Mouse (Mus musculus) liver, embryonic 15.5 days (tissue): ENCODE results near the gene Rasl11b. TPM values are rescaled to one million over a fixed set of nuclear protein-coding genes. Genes with fewer than 3 reads are reported as not detected.

Source experiments
- ATAC-seq: fragments of 200-750 bp; cut with Nextera tagmentation; 2 replicates; pipeline ENCODE4 v1.8.0; 2017; ENCODE audit warnings: moderate number of reproducible peaks, mild to moderate bottlenecking, moderate library complexity; ENCODE audit not compliant: insufficient read depth
- H3K27ac ChIP-seq: fragments of 300-500 bp; sonication (generic); replicated peaks from 2 replicates; pipeline ENCODE4 v1.5.1; 2015; ENCODE audit warnings: mild to moderate bottlenecking, inconsistent platforms
- H3K27me3 ChIP-seq: fragments of 300-500 bp; sonication (generic); 2 replicates; pipeline ENCODE4 v1.6.1; 2015; ENCODE audit warnings: mild to moderate bottlenecking, inconsistent platforms
- H3K36me3 ChIP-seq: fragments of 300-500 bp; sonication (generic); replicated peaks from 2 replicates; pipeline ENCODE4 v1.6.1; 2015; ENCODE audit warnings: moderate library complexity, mild to moderate bottlenecking, inconsistent platforms
- H3K4me1 ChIP-seq: fragments of 300-500 bp; sonication (generic); replicated peaks from 2 replicates; pipeline ENCODE4 v1.6.1; 2015; ENCODE audit warnings: inconsistent platforms
- H3K4me2 ChIP-seq: fragments of 300-500 bp; sonication (generic); 2 replicates; pipeline ENCODE4 v1.6.1; 2015; ENCODE audit warnings: moderate library complexity, mild to moderate bottlenecking, inconsistent platforms
- H3K4me3 ChIP-seq: fragments of 300-500 bp; sonication (generic); replicated peaks from 2 replicates; pipeline ENCODE4 v1.5.1; 2015; ENCODE audit warnings: mild to moderate bottlenecking, inconsistent platforms
- H3K9ac ChIP-seq: fragments of 300-500 bp; sonication (generic); 2 replicates; pipeline ENCODE4 v1.6.1; 2015; ENCODE audit warnings: moderate library complexity, mild to moderate bottlenecking, inconsistent platforms
- H3K9me3 ChIP-seq: fragments of 300-500 bp; sonication (generic); replicated peaks from 2 replicates; pipeline ENCODE4 v1.6.1; 2016; ENCODE audit warnings: inconsistent platforms
- WGBS: fragments of 180-500 bp; shearing (Covaris S2); methylation state at CpG from one replicate; pipeline ENCODE4 v1.1.7; 2015; ENCODE audit warnings: mixed read lengths; ENCODE audit not compliant: insufficient replicate concordance; 5-methylcytosine and 5-hydroxymethylcytosine counted together
- polyA plus RNA-seq: library from polyadenylated mRNA; unstranded; fragments of >200 nt; fragmentation: Nextera tagmentation; extraction: Ambion mirVana; gene quantifications from 2 replicates; pipeline ENCODE4 v1.2.1, GENCODE M21; 2015

Rasl11b gene
- polyA plus RNA-seq, 1 experiment from 2014 or later = 4.3 TPM

DNA sequence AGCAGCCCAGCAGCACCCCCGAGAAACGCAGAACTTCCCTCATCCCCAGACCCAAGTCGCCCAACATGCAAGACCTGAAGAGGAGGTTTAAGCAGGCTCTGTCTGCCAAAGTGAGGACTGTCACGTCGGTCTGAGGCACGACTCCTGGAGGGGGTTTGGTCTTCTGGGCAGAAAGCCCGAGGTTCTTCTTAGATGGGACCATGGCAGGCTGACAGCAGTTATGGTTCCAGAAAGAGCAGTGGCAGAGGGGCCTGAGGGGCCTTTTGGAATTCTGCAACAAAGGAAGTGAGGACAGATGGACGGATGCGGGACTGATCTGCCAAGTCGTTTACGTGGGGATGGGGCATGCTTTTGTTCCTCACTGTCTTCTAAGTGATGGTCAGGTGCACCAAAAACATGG is 3.4 kb downstream of the Rasl11b start:
- H3K9ac ChIP-seq = no peak overlapping the region
- WGBS = 76% methylated on average over 11 of the region's 11 CpGs
- H3K36me3 ChIP-seq = peaks cover 8% of the 10 kb centered on the region; the same call in 1 of the 2 replicates
- ATAC-seq = no peak
- no peaks in the 10 kb centered on the region for H3K9me3 ChIP-seq
- H3K4me1 ChIP-seq = peaks cover 25% of the 10 kb centered on the region
- no peak overlapping the region for H3K4me3 ChIP-seq
- H3K4me2 ChIP-seq = no peak overlapping the region
- peaks cover 39% of the 10 kb centered on the region for H3K27me3 ChIP-seq
- no peak overlapping the region for H3K27ac ChIP-seq

DNA sequence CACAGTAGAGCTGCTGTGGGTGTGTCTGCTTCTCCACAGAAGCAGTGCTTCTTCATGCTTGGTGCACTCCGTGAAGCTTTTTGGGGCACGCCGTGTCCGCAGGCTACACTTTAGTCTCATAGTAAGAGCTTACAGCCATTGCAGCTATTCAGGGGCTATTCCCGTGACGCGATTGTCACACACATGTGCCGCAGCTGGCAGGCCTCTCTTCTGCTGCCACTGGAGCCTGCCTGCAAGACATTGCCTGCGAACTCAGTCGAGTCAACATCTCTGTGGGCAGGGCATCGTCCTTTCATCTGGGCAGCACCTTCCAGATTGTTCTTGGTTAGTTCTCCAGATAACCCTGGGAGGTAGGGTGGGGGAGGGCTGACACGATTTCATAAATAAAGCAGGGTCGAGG is 4.7 kb downstream of the Rasl11b start:
- ATAC-seq = no peak
- 74% methylated on average over 13 of the region's 13 CpGs for WGBS
- Histone ChIP-seq H3K9ac (no peak overlapping the region), H3K27ac (no peak overlapping the region), H3K27me3 (peaks cover 26% of the 10 kb centered on the region), H3K4me2 (no peak overlapping the region), H3K4me3 (no peak overlapping the region), H3K9me3 (no peaks in the 10 kb centered on the region), H3K4me1 (peaks cover 11% of the 10 kb centered on the region), H3K36me3 (peaks cover 8% of the 10 kb centered on the region; the same call in 1 of the 2 replicates)

DNA sequence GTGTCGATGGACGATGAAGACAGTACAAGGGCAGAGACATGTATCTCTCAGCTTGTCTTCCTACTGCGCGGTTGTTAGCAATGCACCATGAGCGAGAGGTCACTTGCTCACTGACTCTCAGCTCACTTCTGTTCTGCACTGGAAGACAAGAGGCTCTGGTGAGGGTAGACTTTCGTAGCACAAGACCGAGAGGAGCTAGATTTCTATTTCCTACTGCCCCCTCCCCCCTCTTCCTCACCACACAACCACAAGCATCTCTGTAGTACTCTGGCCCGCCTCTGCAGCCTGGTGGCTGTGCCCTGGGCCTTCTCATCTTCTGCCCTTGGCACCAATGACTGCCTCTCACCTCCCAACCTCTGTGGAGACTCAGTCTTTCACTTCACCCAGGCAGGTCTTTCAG is 5.4 kb downstream of the Rasl11b start:
- H3K4me2 ChIP-seq = no peak overlapping the region
- H3K27ac ChIP-seq = no peak overlapping the region
- no peak overlapping the region for H3K4me3 ChIP-seq
- WGBS = 50% methylated on average over 8 of the region's 8 CpGs
- peaks cover 8% of the 10 kb centered on the region; the same call in 1 of the 2 replicates for H3K36me3 ChIP-seq
- H3K4me1 ChIP-seq = peaks cover 4% of the 10 kb centered on the region; the same call in 1 of the 2 replicates
- no peak for ATAC-seq
- H3K9ac ChIP-seq = no peak overlapping the region
- H3K27me3 ChIP-seq = peaks cover 19% of the 10 kb centered on the region
- no peaks in the 10 kb centered on the region for H3K9me3 ChIP-seq

DNA sequence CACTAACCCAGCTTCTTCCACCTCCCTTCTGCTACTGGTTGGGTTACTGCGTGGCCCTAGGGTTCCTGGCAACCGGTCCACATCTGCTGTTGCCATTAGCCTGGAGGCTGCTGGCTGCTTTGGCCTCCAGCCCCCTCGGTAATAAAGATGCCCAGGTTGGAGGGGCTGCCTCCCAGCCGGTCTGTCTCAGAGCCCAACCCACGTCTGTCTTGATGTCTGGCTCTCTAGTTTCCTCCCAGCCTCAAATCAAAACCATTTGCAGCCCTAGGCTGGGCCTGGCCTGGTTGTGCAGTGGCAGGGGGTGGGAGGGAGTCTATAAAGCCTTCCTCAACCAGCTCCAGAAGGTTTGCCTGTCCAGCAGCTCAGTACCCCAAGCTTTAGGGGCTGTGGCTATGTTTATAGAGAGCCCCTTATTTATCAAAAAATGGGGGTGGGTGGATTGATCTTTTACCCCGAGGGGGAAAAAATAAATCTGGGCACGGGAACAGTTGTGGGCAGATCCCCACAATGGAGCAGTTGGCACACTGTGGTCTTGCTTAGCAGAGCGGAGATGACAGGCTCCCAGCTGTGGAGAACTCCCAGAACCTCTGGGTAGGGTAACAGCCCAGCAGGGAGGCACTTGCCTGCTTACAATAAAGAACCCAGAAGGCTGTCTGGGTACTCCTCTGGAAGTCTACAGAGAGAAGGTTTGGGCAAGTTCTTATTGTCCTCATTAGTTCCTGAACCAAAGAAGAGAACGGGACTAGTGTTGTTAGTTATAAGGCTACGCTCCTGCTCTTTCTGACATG is 6.7 kb downstream of the Rasl11b start:
- Histone ChIP-seq H3K9me3 (no peaks in the 10 kb centered on the region), H3K4me2 (no peak overlapping the region), H3K27ac (no peak overlapping the region), H3K9ac (no peak overlapping the region), H3K27me3 (peaks cover 7% of the 10 kb centered on the region; the same call in 1 of the 2 replicates), H3K4me3 (no peak overlapping the region), H3K36me3 (peaks cover 8% of the 10 kb centered on the region; the same call in 1 of the 2 replicates), H3K4me1 (0 out of 2 replicates have a peak, but pooled peaks cover 3% of the 10 kb centered on the region)
- 61% methylated on average over 10 of the region's 10 CpGs for WGBS
- ATAC-seq = no peak

DNA sequence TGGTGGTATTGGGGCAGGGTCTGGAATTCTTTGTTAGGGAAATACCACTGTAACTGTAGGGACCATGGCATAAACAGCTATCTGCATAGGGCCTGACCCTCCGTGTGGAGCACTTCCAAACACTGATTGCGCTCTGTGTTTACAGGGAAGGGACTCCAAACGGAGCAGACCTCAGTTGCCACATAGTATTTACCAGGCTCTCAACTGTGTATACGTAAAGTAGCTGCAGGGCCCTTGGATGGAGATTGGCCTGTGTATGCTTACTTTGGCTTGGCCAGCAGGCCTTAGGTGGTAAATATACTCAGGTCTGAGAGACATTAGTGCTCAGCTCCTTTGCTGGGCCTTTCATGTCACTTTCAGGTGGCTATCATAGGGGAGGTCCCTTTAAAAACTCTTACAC is 7.4 kb downstream of the Rasl11b start:
- Histone ChIP-seq H3K4me1 (no peaks in the 10 kb centered on the region), H3K4me3 (no peak overlapping the region), H3K27ac (no peak overlapping the region), H3K27me3 (no peaks in the 10 kb centered on the region), H3K9me3 (no peaks in the 10 kb centered on the region), H3K4me2 (no peak overlapping the region), H3K36me3 (peaks cover 8% of the 10 kb centered on the region; the same call in 1 of the 2 replicates), H3K9ac (no peak overlapping the region)
- ATAC-seq = no peak
- 60% methylated on average over 4 of the region's 4 CpGs for WGBS

DNA sequence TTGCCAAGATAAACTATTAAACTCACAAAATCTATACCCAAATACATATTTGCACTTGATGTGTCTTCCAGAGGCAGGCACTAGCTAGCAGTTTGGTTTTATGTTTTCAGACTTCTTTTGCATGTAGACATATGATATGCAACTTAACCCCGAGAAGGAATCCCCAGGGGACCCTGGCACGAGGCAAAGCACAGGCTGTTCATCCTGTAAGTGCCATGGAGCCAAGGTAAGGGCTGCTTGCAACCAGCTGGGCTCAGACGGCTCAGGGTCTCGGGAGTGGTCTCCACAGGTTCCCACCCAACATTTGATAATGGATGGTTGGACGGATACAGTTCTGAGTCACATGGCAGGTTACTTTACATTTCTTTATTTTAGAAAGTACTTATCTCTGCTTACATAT is 9.4 kb downstream of the Rasl11b start:
- 63% methylated on average over 5 of the region's 5 CpGs for WGBS
- no peak overlapping the region for H3K9ac ChIP-seq
- no peaks in the 10 kb centered on the region for H3K4me1 ChIP-seq
- H3K4me2 ChIP-seq = no peak overlapping the region
- H3K9me3 ChIP-seq = no peaks in the 10 kb centered on the region
- ATAC-seq = no peak
- H3K27ac ChIP-seq = no peak overlapping the region
- H3K27me3 ChIP-seq = no peaks in the 10 kb centered on the region
- H3K36me3 ChIP-seq = no peaks in the 10 kb centered on the region
- H3K4me3 ChIP-seq = no peak overlapping the region

DNA sequence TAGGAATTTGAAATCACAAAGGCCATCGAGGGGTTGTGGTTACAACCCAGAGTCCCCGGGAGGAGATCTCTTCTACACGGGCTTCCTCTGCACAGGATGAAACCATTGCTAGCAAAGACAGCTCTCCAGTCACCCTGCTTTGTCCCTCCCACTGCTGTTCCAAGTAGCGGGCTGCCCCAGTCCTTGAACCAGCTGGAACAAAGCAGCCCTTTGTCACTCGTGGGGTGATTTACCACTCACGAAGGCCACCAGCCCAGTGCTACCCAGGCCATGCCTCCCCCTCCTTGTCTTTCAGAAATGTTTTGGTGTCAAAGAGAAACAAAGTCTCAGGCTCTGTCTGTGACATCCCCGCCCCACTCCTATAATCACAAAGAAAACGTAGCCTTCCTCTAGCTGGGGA is 10.4 kb downstream of the Rasl11b start:
- no peak overlapping the region for H3K27ac ChIP-seq
- H3K36me3 ChIP-seq = no peaks in the 10 kb centered on the region
- ATAC-seq = no peak
- no peaks in the 10 kb centered on the region for H3K9me3 ChIP-seq
- WGBS = 42% methylated on average over 8 of the region's 8 CpGs
- H3K27me3 ChIP-seq = no peaks in the 10 kb centered on the region
- no peak overlapping the region for H3K9ac ChIP-seq
- no peak overlapping the region for H3K4me3 ChIP-seq
- no peak overlapping the region for H3K4me2 ChIP-seq
- no peaks in the 10 kb centered on the region for H3K4me1 ChIP-seq

DNA sequence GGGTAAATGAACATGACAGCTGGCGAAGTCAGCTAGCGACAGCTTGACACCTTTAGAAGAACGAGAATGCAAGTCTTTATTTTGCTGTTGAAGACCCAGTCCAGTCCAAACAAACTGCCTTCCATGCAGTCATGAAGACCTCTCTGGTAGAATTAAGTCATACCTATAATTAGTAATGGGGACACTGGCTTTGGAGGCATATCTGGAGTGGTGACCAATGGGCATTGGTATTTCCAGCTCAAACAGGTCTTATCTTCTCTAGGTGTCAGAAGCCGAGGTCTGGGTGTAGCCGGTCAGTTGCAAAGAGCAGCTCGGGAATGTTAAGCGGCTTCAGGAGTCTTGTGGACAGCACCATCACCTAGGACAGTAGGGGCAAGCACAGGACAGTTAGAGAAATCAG is 11.0 kb downstream of the Rasl11b start:
- Histone ChIP-seq H3K4me2 (no peak overlapping the region), H3K27me3 (no peaks in the 10 kb centered on the region), H3K9me3 (no peaks in the 10 kb centered on the region), H3K9ac (no peak overlapping the region), H3K4me3 (no peak overlapping the region), H3K36me3 (no peaks in the 10 kb centered on the region), H3K27ac (no peak overlapping the region), H3K4me1 (no peaks in the 10 kb centered on the region)
- WGBS = 66% methylated on average over 7 of the region's 7 CpGs
- ATAC-seq = no peak

DNA sequence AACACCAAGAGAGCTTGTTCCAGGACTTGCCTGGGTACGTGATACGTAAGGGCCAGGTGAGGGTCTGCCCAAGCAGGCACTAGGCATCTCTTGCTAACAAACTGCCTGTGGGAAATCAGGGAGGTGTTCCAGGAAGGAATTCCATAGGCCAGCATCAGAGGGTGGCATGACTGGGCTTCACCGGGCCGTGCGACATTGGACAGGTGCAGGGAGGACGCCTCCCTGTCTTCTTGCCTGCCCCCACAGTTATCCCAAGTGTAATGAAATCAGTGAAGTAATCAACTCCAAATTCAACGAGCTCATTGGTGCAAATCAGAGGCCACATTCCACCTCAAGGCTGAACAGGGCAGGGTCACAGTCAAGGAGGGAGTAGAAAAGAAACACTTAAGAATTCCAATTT is 11.6 kb downstream of the Rasl11b start:
- 73% methylated on average over 7 of the region's 7 CpGs for WGBS
- Histone ChIP-seq H3K4me1 (no peaks in the 10 kb centered on the region), H3K27ac (no peak overlapping the region), H3K27me3 (no peaks in the 10 kb centered on the region), H3K4me2 (no peak overlapping the region), H3K9ac (no peak overlapping the region), H3K36me3 (no peaks in the 10 kb centered on the region), H3K9me3 (no peaks in the 10 kb centered on the region), H3K4me3 (no peak overlapping the region)
- no peak for ATAC-seq

DNA sequence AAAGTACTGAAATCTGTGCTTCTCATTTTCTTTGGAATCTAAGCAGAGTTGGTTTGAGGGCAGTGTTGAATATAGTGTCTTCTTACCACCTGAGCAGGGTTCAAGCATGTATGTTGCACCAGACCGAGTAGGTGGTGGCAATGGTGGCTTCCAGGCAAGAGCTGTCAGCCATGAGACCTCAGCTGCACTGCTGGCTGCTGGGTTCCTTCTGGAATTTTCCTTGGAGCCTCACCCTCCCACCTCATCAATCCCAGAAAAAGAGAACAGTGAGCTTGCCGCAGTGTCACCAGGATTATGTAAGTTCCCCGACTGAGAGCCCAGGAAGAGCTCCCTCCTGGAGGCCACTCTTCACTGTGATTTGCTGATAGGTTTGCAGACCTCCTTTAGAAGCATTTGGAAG is 12.1 kb downstream of the Rasl11b start:
- Histone ChIP-seq H3K36me3 (no peaks in the 10 kb centered on the region), H3K4me3 (no peak overlapping the region), H3K9ac (no peak overlapping the region), H3K4me2 (no peak overlapping the region), H3K27me3 (no peaks in the 10 kb centered on the region), H3K27ac (no peak overlapping the region), H3K9me3 (no peaks in the 10 kb centered on the region), H3K4me1 (no peaks in the 10 kb centered on the region)
- whole genome bisulfite sequencing = 69% methylated on average over 3 of the region's 3 CpGs
- no peak for ATAC-seq

DNA sequence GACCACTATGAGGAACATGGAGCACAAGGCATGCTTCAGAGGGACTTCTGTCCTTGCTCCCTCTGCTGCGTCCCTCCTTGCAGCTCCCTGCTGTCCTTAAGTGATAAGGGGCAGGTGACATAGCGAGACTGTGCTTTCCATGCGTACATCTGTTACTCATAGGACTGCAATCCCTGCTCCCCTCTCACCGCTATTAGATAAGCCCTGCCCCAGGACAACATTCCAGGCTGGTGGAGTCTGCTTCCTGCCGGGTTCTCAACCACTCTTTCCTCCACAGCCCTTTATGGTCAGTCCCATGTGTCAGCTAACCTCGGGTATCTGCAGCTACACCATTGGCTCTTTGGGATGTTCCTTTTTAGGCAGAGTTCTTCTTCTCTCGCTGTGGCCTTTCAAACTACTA is 13.4 kb downstream of the Rasl11b start:
- H3K4me1 ChIP-seq = no peaks in the 10 kb centered on the region
- H3K27me3 ChIP-seq = no peaks in the 10 kb centered on the region
- H3K9me3 ChIP-seq = no peaks in the 10 kb centered on the region
- no peak overlapping the region for H3K4me2 ChIP-seq
- no peak overlapping the region for H3K27ac ChIP-seq
- no peak overlapping the region for H3K9ac ChIP-seq
- no peak overlapping the region for H3K4me3 ChIP-seq
- 51% methylated on average over 7 of the region's 7 CpGs for WGBS
- no peak for ATAC-seq
- no peaks in the 10 kb centered on the region for H3K36me3 ChIP-seq

DNA sequence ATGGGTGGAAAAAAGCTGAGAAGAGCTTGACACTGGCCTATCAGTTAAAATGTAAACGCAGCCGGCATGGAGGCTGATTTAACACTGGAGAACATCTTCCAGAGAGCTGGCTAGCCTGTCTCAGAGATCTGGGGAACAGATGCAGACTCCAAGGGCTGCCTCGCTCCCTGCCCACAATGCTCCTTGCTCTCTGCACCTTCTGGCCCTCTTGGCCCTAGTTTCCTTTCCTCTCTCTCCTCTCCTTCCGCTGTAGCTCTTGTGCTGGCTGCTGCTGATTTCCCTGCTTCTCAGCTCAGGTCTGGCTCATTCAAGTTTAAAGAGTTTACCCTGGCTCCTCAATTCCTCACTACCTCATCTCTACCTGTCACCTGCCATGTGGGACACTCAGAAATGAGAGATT is 14.6 kb downstream of the Rasl11b start:
- Histone ChIP-seq H3K9me3 (no peaks in the 10 kb centered on the region), H3K27ac (no peak overlapping the region), H3K4me1 (no peaks in the 10 kb centered on the region), H3K9ac (no peak overlapping the region), H3K4me3 (no peak overlapping the region), H3K36me3 (no peaks in the 10 kb centered on the region), H3K27me3 (no peaks in the 10 kb centered on the region), H3K4me2 (no peak overlapping the region)
- WGBS = 62% methylated on average over 4 of the region's 4 CpGs
- ATAC-seq = no peak
